Mouse (Mus musculus): ENCODE measurements around the gene Tmem59l.

Gene Tmem59l

DNA sequence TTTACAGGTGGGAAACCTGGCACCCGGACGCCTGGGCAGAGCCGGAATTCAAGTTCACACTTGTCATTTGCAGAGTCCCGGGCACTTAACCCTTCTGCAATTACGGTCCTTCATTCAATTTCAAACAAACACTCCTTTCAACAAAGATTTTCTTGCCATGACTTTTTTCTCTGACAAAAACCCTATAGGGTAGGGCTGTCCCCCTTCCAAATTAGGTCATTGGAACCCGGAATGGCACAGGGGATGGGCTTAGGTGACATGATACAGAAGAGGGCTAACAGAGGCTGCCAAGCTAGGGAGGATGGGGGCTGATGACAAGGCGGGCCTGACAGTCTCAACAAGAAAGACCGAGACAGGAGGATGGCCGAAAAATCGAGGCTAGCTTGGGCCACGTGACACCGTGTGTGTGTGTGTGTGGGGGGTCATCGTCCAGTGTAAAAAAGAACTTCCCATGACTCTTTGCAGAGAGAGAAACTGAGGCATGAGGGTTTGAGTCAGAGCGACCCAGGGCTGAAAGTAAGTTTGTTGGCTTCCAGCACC, 1.8 kb upstream of the Tmem59l start:
- no peak for DNase-seq (ENCODE audit: low read depth, low spot score)

DNA sequence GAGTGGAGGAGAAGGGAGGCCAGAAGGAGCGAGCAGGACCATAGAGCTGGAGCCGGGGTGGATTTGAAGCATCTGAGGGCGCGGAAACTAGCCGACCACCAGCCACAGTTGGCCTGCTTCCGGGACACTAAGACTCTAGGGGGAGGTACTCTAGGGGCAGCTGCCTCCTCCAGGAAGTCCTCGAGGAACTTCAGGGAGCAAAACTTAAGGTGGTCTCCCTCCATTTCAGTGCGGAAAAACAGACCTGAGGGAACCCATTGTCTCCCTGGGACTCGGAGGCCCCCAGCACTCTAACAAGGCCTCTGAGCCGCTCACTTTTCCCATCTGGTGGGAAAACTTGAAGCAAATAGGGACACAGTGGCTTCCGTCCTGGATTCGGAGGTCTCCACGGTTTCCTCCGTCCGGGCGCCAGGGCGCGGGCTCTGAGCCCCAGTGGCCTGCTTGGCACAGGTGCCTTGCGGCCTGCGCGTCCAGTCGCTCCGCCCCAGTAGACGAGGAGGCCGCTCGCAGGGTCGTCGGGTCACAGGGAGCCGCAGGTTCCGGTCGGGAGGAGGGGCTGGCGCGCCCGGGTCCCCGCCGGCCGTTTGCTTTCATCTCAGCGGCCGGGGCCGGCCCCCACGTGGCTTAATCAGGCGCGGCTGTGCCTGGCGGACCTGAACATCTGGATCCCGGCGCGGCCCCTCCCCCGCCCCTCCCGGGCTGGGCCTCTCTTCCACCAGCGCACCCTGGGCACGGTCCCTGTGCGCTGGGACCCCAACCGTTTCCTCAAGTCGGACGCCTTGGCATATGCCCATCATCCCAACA, 1.0 kb upstream of the Tmem59l start:
- no peak for DNase-seq (ENCODE audit: low read depth, low spot score)

DNA sequence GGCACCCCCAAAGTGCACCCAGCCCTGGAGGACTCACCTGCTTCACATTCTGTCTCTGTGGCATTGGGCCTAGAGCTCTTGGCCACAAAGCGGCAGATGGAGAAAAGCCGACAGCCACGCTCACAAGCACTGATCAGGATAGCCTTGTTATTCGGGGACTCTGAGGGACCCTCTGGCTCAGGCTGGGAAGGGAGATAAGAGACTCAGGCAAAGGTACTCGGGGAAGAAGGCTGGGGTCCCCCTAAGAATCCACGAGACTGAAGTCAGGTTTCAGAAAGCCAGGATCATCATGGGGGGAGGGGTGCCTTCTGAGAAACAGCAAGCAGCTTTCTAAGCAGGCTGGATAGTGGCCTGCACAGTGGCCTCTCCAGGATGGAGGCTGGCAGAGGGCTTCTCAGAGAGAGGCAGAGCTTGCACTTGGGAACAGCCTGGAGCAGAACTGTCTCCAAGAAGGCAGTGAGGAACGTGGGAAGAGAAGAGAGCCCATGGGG, 922 bp downstream of the Tmem59l start:
- DNase-seq (ENCODE audit: low read depth, low spot score): no peak

DNA sequence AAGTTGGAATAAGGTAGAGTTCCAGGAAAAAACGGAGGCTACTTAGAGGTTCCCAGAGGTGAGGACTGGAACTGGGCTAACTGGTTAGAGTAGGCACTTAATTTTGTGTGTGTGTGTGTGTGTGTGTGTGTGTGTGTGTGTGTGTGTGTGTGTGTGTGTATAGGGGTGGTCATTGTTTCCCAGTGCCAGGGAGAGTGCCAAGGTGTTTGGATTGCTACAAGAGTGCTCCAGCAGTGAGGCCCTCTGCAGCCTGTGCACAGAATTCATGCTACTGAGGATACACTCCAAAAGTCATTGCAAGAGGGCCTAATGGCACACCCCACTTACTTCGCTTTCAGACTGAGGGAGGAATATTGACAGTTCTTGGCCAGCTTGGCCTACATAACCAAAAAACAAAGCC, 4.2 kb downstream of the Tmem59l start:
- no peak for DNase-seq (ENCODE audit: low read depth, low spot score)

DNA sequence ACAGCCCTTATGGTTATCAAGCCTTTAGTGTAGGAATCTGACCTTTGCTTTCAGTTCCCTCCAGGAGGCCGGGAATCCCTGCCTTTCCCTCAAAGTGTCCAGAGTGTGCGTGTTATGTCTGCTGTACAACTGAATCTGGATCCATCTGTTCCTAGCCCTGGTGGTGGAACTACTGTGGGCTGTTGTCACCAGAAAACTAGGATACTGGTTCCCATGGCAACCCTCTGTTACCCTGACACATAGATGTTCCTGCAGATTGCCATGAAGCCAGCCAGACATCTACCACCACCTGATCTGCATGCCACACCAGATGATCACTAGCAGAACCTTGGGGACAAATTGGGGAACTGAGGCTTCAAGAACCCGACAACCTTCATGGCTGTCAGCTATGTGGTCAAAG, 5.2 kb downstream of the Tmem59l start:
- no peak for DNase-seq (ENCODE audit: low read depth, low spot score)

DNA sequence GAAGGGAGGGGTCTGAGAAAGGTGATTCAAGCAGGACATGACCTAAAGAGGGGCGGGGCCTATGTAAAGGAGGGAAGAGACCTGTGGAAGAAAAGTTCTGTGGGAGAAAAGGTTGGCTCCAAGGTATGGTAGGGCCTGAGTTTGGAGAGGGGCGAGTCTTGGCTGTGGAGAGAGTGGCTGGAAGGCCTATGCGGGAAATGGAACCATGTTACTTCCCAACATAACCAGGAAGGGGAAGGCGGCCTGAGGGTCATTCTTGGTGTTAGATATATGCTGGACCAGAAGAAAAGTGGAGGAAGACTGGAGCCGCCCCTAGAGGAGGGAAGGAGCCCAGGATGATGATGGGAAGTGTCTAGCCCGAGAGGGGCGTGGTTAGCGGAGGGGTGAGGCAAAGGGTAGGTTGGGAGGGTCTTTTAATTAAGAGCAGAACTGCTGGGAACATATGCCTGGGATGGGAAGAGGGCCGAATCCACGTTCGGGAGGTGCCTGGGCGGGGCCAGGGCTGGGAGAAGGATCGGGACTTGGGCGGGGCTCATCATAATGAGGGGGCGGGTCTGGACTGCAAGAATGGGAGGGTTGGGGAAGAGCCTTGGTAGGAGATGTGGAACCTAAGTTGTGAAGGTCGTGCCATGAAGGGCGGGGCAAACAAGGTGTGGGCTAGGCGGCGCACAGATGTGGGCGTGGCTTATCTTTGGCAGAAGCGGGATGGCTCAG, 9.7 kb downstream of the Tmem59l start:
- DNase-seq (ENCODE audit: low read depth, low spot score): no peak

DNA sequence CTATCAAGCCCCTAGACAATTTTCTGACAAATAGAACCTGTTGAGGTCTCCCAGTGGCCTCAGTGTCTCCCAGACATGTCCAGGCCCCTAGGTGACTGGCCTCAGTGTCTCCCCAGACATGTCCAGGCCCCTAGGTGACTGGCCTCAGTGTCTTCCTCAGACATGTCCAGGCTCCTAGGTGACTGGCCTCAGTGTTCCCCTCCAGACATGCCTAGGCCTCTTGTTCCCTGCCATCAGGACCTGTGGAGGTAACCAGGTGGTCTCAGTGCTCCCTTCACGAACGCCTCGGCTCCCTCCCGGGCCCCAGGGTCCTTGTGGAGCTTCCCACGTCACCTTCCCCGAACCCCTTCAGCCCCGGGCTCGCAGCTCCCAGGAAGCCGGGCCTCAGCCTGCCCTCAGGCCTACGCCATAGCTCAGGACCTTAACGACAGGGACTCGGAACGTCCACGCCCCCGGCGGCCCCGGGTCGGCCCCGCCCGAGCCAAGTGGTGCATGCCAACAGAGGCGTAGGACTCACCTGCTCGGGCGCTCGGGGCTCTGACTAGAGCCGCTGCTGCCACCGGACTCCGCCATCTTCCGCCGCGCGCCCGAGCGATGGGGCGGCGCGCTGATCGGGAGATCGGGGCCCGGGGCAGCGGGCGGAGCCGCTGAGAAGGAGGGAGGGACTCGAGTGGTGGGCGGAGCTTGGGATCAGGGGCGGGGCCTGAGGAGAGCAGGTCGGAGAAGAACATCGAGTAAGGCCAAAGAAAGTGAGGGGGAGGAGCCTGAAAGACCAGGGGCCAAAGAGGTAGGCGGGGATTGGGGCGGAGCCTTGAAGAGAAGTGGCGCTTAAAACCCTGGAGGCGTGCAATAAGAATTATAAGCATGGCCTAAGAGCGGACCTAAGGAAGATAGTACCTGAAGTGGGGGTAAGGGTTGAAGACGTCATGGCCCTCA, 10.6 kb downstream of the Tmem59l start, which contains the start of gene Klhl26:
Gene Klhl26, minus strand, starts transcription at position 636 of the 936 bp plus-strand sequence.
- peak; percentile 89 for DNase-seq (ENCODE audit: low read depth, low spot score)

DNA sequence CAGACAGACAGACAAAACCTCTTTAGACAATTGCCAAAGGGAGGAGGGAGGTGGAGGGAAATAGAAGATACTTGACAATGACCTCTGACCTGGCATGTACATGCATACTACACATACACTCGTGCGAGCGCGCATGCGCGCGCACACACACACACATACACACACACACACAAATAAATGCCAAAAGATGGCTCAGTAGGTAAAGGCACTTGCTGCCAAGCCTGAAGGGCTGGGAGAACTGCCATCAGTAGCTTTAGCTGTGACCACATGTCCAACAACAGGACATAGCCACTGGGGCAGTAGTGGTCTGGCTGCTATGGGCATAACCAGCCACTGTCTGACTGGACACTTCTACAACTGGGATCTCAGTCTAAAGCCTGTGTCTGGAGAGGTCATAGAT, 15.3 kb downstream of the Tmem59l start:
- no peak for DNase-seq (ENCODE audit: low read depth, low spot score)

DNA sequence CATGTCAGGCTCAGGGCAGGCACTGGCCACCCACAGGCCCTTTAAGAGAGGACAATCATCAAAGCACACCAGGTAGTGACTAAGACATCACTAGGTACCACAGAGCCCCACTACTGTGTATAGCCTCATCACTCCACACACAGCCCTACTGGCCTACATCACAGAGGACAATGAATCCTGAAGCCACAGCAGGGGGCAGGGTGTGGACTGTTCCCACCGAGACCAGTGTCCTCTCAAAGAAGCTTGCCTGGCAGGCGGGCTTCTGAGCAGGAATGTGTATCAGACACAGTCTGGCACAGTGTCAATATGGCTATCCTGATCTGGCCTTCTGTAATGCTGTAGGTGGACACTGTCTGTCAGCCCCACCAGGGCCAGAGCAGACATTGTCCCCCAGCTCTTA, 17.2 kb downstream of the Tmem59l start:
- no peak for DNase-seq (ENCODE audit: low read depth, low spot score)

DNA sequence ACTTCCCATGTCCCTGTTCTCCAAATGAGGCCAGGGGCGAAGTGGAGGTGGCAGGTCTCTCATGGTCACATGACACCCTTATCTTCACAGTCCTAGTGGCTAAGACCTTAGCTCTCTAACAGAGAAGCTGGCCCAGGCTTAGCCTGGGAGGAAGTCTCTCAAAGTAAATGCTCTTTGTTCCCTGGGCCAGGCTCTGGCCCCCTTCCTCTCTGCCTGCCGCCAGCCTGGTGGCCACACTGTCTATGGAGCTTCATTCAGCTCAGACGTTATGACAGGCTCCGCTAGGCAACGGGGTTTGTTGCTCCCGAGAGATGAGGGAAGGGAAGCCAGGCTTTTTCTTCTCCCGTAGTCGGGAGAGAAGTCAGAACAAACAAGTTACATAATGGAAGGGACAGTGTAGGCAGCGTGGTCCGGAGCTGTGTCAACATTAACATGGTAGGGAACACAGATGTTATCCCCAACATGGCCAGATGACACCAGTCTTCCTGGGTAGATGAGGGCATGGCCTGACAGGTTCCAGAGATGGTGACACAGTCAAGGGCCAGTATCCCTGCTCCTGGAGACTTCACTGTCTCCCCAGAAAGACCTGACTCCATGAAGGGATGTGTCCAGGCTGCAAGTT, 17.8 kb downstream of the Tmem59l start:
- DNase-seq (ENCODE audit: low read depth, low spot score): no peak

DNA sequence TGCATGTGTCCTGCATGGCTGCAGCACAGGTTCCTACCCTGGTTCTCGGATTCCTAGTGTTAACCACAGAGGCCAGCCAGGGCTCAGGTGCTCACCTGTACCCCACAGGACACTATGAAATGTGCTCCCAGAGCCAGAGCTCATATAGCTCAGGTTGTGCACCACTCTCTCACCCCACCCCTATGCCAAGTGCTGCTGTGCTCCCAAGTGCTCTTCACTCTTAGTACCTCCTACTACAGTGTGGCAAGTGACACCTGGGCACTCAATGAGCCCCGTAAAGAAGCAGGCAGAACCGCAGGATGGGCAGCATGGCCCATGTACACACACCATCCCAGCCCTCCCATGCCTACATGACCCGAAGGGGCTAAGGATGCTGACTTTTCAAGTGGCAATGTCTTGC, 18.4 kb downstream of the Tmem59l start:
- no peak for DNase-seq (ENCODE audit: low read depth, low spot score)

DNA sequence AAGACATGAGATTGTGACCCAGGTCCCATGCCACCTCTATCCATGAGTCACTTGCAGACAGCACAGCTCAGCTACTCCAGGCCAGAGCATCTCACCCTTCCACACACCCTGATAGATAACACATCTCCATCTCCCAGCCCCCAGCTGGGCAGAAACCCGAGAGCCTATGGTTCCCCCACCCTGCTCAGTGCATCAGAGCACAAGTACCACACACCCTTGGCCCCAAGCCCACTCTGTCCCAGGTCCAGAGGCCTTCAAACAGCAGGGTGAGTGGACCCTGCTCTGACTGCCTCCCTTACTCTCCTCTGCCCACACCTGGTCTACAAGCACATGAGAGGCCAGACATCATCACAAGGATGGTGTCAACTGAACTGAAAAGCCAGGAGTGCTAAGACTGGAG, 19.3 kb downstream of the Tmem59l start:
- DNase-seq (ENCODE audit: low read depth, low spot score): no peak

DNA sequence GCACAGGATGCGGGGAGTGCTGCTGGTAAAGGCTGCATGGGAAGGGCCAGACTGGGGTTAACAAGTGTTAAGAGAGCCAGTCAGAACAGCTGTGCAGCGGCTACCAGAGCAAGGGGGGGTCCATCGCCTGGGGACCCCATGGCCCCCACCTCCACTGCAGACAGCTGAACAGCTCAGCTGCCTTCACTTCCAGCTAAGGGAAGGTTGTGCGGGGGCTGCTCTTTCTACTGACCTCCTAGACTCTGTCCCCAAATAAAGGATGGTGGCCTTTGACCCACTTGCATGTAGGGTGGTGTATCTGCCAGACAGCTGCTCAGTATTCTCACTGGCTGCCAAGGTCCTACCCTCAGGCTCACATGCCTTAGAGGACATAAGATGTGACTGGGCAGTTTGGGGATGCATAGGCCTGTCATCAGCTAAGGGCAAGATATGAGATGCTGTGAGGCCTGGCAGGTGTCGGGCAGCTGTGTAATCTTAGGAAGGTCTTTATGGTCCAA, 19.9 kb downstream of the Tmem59l start:
- DNase-seq (ENCODE audit: low read depth, low spot score): no peak

DNA sequence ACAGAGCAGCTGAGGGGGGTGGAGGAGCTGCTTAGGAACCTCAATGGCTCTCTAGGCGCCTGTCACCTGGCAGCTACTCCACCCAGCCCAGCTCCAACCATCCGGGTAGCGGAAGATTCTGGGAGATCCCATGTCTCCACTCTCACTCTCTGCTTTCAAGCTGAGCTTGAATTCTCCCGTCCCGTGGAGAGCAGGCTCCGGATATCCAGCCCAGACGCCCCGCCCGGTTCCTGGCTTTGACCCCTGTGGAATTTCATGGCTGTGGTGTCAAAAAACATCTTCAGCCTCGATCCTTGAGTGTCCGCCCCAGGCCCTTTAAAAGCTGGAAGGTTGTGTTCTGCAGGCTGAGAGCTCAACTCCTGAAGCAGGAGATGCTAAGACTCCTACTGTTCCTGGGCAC, 20.4 kb downstream of the Tmem59l start:
- DNase-seq (ENCODE audit: low read depth, low spot score): no peak

DNA sequence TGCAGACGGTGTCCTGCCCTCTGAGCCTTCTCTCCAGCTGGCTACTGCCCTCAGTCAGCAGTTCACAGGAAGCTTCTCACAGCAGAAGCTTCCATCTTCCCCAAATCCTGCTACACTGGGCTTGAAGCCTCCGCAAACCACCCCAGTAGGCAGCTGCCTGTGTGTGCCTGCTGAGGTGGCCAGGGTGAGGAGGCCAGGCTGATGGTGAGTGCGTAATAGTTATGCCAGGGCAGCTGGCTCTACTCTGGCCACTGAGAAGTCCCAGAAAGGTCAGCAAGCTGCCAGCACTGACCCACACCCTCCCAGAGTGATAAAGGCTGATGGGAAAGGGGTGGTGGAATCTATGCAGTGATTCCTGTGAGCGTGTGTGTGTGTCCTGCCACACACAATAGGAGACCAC, 20.9 kb downstream of the Tmem59l start:
- DNase-seq (ENCODE audit: low read depth, low spot score): no peak

DNA sequence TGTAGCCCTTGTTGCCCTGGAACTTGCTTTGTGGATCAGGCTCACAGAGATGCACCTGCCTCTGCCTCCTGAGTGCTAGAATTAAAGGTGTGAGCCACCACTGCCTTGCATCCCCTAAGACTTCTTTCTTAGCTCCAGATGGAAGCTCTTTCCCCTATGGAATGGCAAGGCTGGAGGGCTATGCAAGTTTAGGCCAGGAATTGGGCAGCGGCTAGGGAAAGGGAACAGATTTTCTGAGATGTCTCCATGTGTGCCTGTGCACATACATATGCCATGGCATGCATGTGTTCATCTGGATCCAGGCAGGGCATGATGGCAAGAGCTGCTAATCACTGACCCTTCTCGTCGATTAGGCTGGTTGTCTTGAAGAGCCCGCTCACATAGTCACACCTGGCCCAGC, 21.5 kb downstream of the Tmem59l start:
- no peak for DNase-seq (ENCODE audit: low read depth, low spot score)

DNA sequence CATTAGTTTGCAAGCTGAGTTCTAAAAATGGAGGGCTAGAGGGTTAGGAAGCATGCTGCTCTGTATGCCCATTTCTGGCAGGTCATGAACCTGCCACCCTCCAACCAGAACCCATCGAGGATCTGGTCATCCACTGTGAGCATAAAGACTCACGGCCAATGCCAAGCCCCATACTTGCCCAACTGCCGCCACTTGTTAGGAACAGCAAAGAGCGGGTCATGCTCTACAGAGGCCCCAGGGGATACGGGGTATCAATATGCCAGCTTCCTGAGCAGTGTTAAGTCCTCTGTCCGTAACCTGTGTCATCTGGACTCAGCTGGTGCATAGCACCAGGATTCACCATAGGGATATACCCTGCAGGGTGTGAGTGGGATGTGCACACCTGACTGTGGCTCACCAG, 23.0 kb downstream of the Tmem59l start:
- DNase-seq (ENCODE audit: low read depth, low spot score): no peak

DNA sequence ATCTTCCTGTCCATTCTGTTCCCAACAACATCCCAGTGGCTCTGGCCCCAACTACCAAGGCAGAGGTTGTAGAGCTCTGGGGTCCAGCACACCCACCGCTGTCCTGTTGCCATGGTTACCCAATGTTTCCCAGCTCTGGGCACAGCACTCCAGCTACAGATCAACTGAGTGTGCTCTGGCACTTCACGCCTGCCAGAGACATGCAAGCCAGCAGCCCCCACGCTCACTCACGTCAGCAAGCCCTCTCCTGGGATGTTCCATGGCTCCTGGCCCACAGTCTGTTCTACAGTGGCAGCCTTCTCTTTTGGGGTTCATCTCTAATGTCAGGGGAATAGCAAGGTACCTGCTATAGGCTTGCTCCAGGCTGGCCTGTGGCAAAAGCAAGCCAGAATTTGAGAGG, 23.9 kb downstream of the Tmem59l start:
- no peak for DNase-seq (ENCODE audit: low read depth, low spot score)

DNA sequence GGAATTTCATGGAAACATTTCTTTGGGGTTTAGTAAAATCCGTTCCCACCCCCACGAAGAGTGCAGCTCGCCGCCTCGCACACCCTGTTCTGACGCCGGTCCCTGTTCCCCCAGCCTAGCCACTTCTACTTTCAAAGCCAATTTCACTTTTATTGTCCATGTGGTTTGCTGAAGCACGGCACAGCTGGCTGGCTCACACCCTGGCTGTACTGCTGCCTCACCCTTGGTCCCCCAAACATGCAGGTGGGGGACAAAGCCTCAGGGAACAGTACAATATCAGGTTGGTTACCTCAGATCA, 24.7 kb downstream of the Tmem59l start:
- no peak for DNase-seq (ENCODE audit: low read depth, low spot score)

DNA sequence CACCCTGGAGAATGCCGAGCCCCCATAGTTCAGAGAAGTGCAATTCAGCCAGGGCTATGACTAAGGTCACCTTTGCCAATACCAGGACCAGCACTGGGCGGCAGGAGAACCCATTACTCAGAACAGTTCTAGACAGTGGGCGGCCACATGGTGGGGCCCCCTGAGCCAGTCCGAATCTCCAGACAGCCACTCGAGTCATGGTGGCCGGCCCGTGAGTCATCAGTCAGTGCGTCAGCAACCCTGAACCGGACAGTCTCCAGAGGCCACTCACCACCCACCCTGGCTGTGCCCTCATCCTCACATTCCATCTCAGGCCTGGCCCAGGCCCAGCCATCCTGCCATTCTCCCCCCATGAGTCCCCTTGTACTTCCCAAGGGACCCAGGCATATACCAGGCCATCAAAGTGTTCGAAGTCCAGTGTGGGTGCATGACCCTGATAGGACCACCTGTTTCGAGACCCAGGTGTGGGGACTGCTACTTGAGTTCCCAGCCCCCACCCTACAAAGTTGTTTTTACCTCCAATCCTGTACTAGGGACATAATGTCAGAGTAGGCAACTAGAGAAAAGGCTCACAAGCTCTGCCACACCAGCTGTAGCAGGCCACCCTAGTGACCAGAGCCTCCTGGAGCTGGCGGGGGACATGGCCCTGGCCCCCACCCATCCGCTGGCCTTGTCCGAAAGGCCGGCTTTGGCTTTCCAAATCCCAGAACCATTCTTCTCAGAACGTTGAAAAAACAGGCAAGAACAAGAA, 25.2 kb downstream of the Tmem59l start:
- DNase-seq (ENCODE audit: low read depth, low spot score): no peak

DNA sequence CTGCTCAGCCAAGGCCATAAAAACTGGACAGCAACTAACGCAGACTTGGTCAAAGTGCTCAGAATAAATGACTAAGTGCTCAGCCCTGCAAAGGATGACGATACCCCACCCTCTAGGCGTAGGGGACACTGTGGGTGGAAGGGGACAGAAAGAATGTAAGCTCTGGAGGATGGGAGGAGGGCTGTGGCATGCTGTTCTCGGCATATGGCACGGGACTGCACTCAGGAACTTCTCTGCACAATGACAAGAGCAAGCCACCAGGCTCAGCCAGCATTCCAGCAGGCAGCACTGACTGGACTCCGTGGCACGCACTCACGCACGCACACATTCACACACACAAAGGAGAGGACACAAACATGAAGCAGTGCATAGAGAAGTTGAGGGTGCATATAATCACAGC, 26.6 kb downstream of the Tmem59l start:
- no peak for DNase-seq (ENCODE audit: low read depth, low spot score)

Data from embryo, embryonic 11.5 days (tissue).